Mouse (Mus musculus): ENCODE measurements at regions not wholly inside any gene's neighbourhood (a gene's known extent, or its start where the extent isn't known, plus 50 kb on each side); places are given as distances from the start of the nearest gene placed in this dataset.

DNA sequence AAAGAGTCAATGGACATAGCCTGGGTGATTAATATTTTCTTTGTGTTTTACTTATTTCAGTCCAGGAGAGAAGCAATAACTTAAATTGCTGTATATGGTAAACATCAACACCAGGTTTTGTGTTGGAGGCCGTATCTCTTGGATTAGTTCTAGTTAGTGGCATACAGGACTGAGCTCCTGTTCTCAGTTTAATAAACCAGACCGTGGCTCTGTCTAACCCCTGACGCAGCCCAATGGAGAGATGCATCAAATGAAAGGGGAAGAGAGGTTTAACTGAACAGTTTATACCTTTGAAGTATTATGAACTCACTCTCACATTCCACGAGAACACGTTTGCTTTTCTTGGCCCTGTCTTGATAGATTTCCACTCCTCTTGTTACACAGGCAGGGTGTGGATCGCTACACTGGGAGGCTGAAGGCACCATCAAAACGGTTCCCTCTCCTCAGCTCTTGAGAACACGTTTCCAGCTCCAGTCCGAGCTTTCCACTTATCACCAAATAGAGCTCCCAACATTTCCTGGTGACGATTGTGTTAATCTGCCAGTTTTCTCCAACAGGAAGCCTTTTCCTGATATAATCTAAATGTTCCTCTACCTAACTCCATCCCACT is 54.0 kb upstream of the Cerkl start:
- 68% methylated on average over 10 of the region's 10 CpGs for WGBS
- Histone ChIP-seq H3K4me3 (replicated peaks) (no peak overlapping the region), H3K4me1 (no peaks in the 10 kb centered on the region), H3K36me3 (no peaks in the 10 kb centered on the region), H3K9me3 (no peaks in the 10 kb centered on the region), H3K27me3 (replicated peaks) (no peaks in the 10 kb centered on the region), H3K4me2 (no peak overlapping the region), H3K27ac (no peak overlapping the region; the same call in 1 of the 2 replicates), H3K9ac (no peak overlapping the region)
- no peak for ATAC-seq (ENCODE audit: insufficient read depth, low FRiP score, low read depth)

DNA sequence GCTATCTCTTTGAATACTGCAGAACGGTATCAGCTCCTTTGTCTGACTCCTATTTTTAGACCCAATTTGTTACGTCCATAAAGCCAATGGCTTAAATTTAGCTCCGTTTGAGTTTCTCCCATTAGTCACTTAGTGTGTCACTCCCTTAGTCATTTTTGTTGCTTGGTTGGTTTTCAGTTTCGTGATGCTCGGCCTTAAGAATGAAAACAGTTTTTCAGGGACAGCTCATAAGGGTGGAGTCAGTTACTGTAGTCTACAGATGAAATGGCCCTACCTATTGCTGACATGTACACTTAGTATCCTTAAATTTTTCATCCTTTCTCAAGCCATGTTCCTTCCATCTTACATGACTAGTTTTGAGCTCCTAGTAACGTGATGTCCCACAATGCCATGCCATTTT is 54.5 kb upstream of the Cerkl start:
- no peak for ATAC-seq (ENCODE audit: insufficient read depth, low FRiP score, low read depth)
- no peak overlapping the region for H3K27ac ChIP-seq
- 66% methylated on average over 6 of the region's 6 CpGs for WGBS

DNA sequence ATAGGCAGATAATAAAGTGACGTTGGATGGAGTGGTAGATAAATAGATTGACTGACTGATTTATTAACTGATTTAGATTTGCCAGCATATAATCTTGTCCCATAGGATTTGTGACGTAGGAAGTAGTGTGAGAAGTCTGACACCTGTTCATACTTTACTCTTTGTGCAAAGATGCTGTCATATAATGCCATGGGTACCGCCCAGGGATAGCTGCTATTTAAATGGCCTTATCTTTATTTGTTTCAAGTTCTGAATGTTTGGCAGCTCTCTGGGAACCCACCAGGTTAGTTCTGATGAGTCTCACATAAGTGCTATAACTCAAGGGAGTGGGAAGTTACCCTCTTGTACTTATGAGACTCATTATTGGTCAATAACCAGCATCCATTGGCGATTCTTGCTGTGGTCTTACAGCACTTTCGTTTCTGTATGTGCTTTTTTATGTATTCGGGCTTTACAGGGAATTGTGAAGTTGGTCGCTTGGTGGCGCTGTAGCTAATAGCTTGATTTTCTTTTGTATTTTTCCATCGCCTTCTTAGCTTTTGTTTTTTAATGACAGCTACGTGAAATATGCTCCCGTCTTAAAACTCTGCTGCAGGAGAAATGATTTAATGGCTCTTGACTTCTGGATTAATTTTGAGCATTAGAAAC is 55.2 kb upstream of the Cerkl start:
- Histone ChIP-seq H3K36me3 (no peaks in the 10 kb centered on the region), H3K4me1 (no peaks in the 10 kb centered on the region), H3K4me2 (peak overlapping the region; percentile 37), H3K9ac (no peak overlapping the region), H3K9me3 (no peaks in the 10 kb centered on the region), H3K27me3 (replicated peaks) (no peaks in the 10 kb centered on the region), H3K27ac (no peak overlapping the region), H3K4me3 (replicated peaks) (0 out of 2 replicates have a peak overlapping the region, but pooled peaks have one; percentile 9)
- WGBS = 22% methylated on average over 11 of the region's 11 CpGs
- no peak; the same call in 1 of the 2 replicates for ATAC-seq (ENCODE audit: insufficient read depth, low FRiP score, low read depth)

More for the DNA sequence above, 54.5 kb upstream of the Cerkl start:
- Histone ChIP-seq H3K4me2 (no peak overlapping the region), H3K4me3 (replicated peaks) (no peak overlapping the region), H3K4me1 (no peaks in the 10 kb centered on the region), H3K9ac (no peak overlapping the region), H3K27me3 (replicated peaks) (no peaks in the 10 kb centered on the region), H3K9me3 (no peaks in the 10 kb centered on the region), H3K36me3 (no peaks in the 10 kb centered on the region)

DNA sequence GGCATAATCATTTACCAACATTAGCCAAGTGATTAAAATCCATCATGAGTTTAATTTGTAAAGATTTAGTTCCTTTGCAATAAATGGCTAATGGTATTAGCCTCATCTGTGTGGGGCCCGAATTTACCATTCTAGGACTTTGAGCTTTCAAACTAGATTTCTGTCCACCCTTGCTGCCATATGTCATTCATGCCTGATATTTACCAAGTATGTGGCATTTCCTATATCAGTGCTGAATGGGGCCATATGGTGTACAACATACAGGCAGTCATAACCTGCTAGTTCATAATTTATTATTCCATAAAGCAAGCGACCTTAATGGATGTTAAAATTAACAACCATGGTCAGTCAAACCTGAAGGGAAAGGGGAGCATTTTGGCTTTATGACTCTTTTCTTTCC is 55.8 kb upstream of the Cerkl start:
- H3K4me1 ChIP-seq = no peaks in the 10 kb centered on the region
- no peaks in the 10 kb centered on the region for H3K27me3 ChIP-seq (replicated peaks)
- H3K4me2 ChIP-seq = peak overlapping the region; percentile 37
- no peak overlapping the region for H3K4me3 ChIP-seq (replicated peaks)
- no peak overlapping the region for H3K9ac ChIP-seq
- H3K9me3 ChIP-seq = no peaks in the 10 kb centered on the region
- ATAC-seq (ENCODE audit: insufficient read depth, low FRiP score, low read depth) = no peak
- WGBS = 57% methylated on average over 2 of the region's 2 CpGs
- H3K27ac ChIP-seq = no peak overlapping the region
- no peaks in the 10 kb centered on the region for H3K36me3 ChIP-seq

DNA sequence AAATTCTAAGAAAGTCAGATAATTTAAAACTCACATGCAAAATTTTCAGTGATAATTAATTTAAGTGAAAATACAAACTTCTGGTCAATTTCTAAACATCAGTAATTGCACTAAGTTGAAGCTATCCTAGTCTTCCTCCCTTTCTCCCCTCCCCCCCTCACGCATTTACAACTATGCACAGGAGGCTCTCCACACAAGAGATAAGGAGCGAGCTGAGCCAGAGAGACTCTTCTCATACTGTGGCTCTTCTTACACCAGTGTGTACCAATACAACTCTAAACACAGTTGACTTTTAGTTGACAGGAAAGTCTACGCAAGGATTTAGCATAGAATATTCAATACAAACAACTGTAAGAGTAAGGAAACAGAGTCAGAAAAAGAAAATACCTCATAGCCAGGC is 57.1 kb upstream of the Cerkl start:
- Histone ChIP-seq H3K4me2 (no peak overlapping the region), H3K9ac (no peak overlapping the region), H3K36me3 (no peaks in the 10 kb centered on the region), H3K4me3 (replicated peaks) (no peak overlapping the region), H3K9me3 (no peaks in the 10 kb centered on the region), H3K27ac (no peak overlapping the region), H3K4me1 (no peaks in the 10 kb centered on the region), H3K27me3 (replicated peaks) (no peaks in the 10 kb centered on the region)
- ATAC-seq (ENCODE audit: insufficient read depth, low FRiP score, low read depth) = no peak
- 71% methylated on average over 3 of the region's 3 CpGs for WGBS

DNA sequence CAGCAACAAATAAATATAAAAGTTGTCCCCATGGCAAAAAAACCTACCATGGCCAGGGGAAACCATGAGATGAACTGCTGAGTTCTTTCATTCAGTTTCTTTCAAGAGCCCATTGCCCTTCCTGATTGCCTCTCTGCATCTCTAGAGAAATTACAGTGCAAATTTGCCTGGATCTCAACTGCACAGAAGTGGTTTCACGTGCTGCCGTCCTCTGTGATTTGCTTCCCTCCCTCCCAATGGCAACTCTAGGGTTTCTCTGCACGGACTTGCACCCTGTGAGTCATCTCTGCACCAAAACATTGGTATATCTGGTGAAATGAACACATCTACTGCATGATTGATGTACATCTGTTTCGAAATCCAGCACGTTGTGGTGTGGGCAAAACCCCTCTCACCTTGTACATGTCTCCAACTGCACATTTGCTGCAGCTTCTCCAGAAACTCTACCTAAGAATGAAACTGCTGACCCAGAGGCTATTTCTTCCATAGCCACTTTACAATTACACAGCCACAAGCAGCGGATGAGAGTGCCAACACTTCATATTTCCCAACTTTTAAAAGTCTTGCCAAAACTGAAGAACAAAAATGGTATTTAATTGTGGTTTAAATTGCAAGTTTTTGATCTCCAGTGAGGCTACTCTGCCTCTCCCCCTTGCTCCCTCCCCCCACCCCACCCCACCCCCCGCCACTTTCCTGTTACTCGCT is 61.6 kb upstream of the Cerkl start:
- WGBS = 74% methylated on average over 8 of the region's 8 CpGs

DNA sequence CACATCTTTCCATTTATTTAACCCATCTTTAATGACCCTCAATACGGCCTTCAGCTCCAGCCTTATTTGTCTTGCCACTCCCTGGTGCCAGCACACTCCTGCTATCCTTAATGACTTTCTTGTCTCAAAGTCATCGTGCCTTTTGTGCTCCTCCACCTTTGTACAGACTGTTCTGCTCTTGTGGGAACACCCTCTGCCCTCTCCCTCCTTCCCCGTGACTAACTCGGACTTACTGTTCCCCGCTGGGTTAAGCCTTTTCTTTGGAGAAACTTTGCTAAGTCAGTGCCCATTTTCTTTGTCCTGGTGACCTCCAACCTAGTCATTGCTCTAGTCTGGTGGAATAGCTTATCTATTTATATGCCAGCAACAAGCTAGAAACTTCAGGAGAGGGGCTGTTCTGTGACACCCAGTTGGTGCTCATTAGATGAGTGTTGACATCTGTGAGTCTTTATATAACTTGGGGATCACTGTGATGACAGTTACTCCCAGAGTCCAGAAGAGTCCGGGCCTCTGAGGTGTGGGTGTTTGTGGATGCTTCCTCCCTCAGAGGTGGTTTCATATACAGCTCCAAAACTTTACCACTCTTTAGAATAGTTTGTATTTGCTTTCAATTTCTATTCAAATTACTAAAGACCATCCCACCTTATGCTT is 63.3 kb upstream of the Cerkl start:
- Histone ChIP-seq H3K4me1 (no peaks in the 10 kb centered on the region), H3K27ac (no peak overlapping the region), H3K4me2 (no peak overlapping the region), H3K36me3 (no peaks in the 10 kb centered on the region), H3K9me3 (no peaks in the 10 kb centered on the region), H3K4me3 (replicated peaks) (no peak overlapping the region), H3K27me3 (replicated peaks) (no peaks in the 10 kb centered on the region), H3K9ac (no peak overlapping the region)
- ATAC-seq (ENCODE audit: insufficient read depth, low FRiP score, low read depth) = peak; percentile 66
- 69% methylated on average over 6 of the region's 6 CpGs for WGBS

More for the DNA sequence above, 61.6 kb upstream of the Cerkl start:
- H3K27ac ChIP-seq = no peak overlapping the region
- no peaks in the 10 kb centered on the region for H3K4me1 ChIP-seq
- ATAC-seq (ENCODE audit: insufficient read depth, low FRiP score, low read depth) = no peak
- H3K4me3 ChIP-seq (replicated peaks) = no peak overlapping the region
- H3K36me3 ChIP-seq = no peaks in the 10 kb centered on the region
- no peak overlapping the region for H3K4me2 ChIP-seq
- no peaks in the 10 kb centered on the region for H3K27me3 ChIP-seq (replicated peaks)
- H3K9ac ChIP-seq = no peak overlapping the region
- no peaks in the 10 kb centered on the region for H3K9me3 ChIP-seq

DNA sequence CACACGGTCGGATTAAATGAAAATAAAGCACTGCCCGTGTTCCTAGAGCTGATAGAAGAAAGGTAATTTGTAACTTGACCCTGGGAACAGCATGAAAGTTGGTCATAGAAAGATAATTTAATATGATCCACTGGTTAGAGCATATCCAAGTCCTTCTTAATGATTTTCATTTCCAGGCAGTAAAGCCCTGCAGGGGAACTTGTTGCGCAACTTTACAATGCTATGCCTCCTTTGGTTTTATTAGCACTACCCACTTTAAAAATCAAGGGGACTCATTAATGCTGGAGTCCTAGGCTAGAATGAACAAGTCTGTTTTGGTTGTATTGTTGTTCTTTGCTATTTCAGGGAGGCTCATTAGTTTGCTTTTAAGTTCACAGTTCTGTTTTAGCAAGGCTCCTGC is 66.9 kb upstream of the Cerkl start:
- Histone ChIP-seq H3K4me2 (no peak overlapping the region), H3K36me3 (no peaks in the 10 kb centered on the region), H3K4me3 (replicated peaks) (no peak overlapping the region), H3K27me3 (replicated peaks) (no peaks in the 10 kb centered on the region), H3K27ac (no peak overlapping the region), H3K9me3 (no peaks in the 10 kb centered on the region), H3K9ac (no peak overlapping the region), H3K4me1 (no peaks in the 10 kb centered on the region)
- ATAC-seq (ENCODE audit: insufficient read depth, low FRiP score, low read depth) = no peak
- 70% methylated on average over 4 of the region's 4 CpGs for WGBS

DNA sequence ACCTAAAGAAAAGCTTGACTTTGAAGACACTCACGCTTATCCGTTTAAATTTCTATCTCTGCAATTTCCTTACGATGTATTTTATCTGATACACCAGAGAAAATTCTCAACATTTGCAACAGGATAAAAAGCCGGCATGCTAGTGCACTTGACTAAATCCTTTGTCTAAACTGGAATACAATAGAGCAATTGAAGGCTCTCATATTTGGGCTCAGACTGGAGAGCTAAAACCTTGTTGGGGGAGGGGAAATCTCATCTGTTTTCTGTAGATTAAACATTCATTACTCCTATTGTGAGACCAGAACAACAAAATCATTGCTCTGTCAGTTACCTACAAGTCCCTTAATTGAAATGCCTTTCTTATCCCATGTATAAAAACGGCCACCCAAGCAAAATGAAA is 70.9 kb upstream of the Cerkl start:
- Histone ChIP-seq H3K36me3 (no peaks in the 10 kb centered on the region), H3K4me1 (no peaks in the 10 kb centered on the region), H3K4me2 (no peak overlapping the region), H3K27ac (no peak overlapping the region), H3K4me3 (replicated peaks) (no peak overlapping the region), H3K9ac (no peak overlapping the region), H3K9me3 (no peaks in the 10 kb centered on the region), H3K27me3 (replicated peaks) (no peaks in the 10 kb centered on the region)
- no peak for ATAC-seq (ENCODE audit: insufficient read depth, low FRiP score, low read depth)
- WGBS = 62% methylated on average over 5 of the region's 5 CpGs

DNA sequence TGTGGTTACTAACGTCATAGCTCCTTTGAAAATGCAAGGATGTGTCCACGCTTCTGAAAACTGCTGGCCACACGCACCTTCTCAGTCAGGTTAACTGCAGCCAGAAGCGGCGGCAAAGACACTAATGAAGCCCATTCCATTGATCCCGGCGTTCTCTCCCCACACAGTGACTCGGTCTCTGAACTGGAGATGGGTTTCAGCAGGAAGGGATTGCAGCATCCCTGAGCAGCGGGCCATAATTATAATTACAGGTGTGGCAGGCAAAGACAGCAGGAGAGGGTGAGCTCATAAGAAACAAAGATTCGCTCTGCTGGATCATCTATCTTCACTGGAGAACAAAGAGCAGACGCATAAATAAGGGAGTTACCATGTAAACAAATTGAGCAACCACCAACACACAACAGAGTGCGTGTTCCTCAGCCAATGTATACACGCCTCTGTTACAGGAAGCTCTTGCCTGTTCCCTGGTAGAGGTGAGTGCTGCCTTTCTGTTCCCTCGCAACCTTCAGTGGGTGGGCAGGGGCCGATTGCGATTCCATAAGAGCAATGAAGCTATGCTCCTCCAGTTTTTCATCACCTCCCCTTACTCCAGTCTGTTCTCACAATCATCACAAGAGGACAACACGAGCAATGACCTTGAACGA is 71.9 kb upstream of the Cerkl start:
- no peaks in the 10 kb centered on the region for H3K4me1 ChIP-seq

DNA sequence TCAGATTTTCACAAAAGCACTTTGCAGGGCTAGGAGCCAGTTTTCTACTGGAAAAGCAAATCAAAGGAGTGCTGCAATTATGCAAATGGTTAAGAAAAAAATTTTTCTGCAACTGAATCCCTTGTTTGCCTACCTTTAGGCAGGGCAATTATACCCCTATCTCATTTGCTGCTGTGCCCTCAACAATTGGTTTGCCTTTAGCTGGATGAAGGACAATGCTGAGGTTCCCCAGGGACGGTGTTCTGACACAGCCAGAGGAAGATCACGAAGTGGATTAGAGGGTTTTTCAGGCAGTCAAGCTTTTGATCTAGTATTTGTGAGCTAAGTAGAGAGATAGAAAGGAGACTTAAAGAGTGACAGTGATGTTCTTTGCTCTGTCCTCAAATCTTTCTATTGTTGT is 72.6 kb upstream of the Cerkl start:
- H3K27ac ChIP-seq = no peak overlapping the region
- ATAC-seq (ENCODE audit: insufficient read depth, low FRiP score, low read depth) = no peak
- H3K4me3 ChIP-seq (replicated peaks) = no peak overlapping the region
- no peaks in the 10 kb centered on the region for H3K27me3 ChIP-seq (replicated peaks)
- no peak overlapping the region for H3K4me2 ChIP-seq
- no peaks in the 10 kb centered on the region for H3K9me3 ChIP-seq
- H3K36me3 ChIP-seq = no peaks in the 10 kb centered on the region
- H3K9ac ChIP-seq = no peak overlapping the region
- no peaks in the 10 kb centered on the region for H3K4me1 ChIP-seq
- 73% methylated on average over 2 of the region's 2 CpGs for whole genome bisulfite sequencing

More for the DNA sequence above, 71.9 kb upstream of the Cerkl start:
- H3K36me3 ChIP-seq = no peaks in the 10 kb centered on the region
- 80% methylated on average over 18 of the region's 18 CpGs for WGBS
- H3K4me3 ChIP-seq (replicated peaks) = no peak overlapping the region
- no peak for ATAC-seq (ENCODE audit: insufficient read depth, low FRiP score, low read depth)
- H3K27me3 ChIP-seq (replicated peaks) = no peaks in the 10 kb centered on the region
- H3K9ac ChIP-seq = no peak overlapping the region
- H3K9me3 ChIP-seq = no peaks in the 10 kb centered on the region
- no peak overlapping the region for H3K27ac ChIP-seq
- H3K4me2 ChIP-seq = no peak overlapping the region

Data from stomach, embryonic 15.5 days (tissue).